Mouse (Mus musculus): ENCODE data around the gene Cebpzos.

GRCm38 (mm10) chr17:78894991-78895390 lies 21.3 kb upstream of the Cebpzos start:
- TF ChIP-seq POLR2A (IDR thresholded peaks at IDR 0.05; ENCODE audit: borderline replicate concordance, low read depth, low read length), result no peak
- TF ChIP-seq CTCF (IDR thresholded peaks at IDR 0.05; ENCODE audit: low read depth, low read length), result no peak

Measured in bone marrow macrophage, adult 2 months (primary cell).